Mouse (Mus musculus) retina, adult 2 months (tissue): ENCODE measurements around the gene Lpp.

Experiments used
- DNase-seq: peaks from one replicate; pipeline ENCODE4 v3.0.0-alpha.2; 2012; ENCODE audit warnings: low read depth, low spot score

Lpp gene

DNA sequence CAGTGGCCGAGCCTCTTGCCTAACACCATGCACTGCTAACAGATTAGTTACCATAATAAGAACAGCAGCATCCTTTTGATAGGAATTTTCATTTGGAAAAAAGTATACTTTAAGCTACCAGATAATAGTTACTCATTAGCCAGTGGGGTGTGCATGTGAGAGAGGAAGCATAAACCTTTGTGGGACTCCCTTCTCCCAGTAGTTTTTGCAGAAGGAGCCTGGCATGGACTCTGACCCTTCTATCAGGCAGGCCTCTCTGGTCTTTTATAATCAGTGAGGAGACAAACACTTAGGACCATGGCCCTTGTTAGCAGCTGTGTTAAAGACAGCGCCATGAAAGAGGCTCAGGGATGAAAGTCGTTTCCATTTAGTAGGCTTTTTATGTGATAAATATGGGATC lies 76.0 kb downstream of the Lpp start:
- DNase-seq = no peak

DNA sequence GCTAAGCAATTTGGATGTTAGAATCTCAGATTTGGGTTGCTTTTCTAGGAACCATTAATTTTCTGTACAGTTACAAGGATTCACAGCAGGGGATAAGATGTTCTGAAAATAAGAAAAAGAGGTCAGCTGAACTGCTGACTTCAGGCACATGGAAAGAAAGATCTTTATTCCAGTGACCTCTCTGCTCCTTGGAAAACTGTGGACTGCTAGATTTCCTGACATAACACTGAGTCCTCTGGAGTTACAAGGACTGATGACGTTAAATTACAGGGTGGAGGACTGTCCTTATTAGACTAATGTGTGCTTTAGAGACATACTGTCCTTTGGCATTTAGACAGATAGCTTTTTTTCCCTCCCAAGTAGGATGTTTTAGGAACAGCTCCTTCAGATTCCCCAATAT lies 77.3 kb downstream of the Lpp start:
- DNase-seq = no peak

DNA sequence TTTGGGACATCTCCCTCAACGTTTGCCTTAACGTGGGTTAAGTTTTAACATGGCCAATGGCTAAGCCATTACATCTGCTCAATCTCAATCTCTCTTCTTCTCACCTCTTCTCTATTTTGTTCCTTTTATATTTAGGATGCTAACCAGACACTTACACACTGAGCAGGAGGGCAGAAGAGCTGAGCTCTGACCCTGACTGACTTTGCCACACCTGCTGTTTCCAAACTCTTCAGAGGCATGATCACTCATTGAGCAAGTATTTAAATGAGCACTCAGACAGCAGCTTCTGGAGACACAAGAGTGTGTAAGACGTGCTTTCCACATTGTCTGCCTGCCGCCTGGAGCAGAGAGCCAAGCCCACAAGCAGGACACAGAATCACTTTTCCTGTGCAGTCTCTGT lies 77.7 kb downstream of the Lpp start:
- no peak for DNase-seq

DNA sequence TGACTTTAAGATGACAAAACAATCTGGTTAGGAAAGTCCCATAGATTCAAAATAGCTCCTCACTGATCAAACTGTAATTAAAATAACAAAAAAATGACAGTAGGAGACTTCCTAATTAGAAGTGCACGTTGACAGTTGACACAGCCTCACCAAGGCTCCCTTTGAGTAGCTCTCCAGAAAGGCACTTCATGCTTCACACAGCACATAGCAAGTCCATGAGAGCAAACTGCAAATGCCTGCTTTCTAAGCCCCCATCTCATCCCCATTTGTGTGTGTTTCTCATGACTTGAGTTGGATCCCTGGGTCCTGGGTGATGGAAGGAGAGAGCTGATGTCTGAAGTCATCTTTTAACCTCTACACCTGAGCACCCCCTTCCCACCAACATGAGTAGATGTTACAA lies 78.5 kb downstream of the Lpp start:
- no peak for DNase-seq

DNA sequence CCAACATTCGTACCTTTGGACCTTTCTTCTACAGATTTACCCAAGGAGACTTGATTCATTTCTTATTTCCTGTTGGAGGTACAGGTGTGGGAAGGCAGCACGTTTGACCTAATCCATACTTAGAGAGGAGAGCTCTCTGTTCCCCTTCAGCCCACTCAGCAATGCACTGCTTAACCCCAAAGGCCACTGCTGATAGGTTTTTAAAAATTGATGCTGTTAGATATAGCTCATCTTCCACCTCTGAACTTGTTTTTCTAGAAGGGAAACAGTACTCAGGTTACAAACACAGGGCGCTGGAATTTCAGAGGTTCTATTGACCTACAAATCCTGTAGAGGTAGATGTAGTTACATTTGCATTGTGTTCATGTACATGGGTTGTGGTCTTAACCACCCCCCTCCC lies 80.7 kb downstream of the Lpp start:
- DNase-seq = no peak

DNA sequence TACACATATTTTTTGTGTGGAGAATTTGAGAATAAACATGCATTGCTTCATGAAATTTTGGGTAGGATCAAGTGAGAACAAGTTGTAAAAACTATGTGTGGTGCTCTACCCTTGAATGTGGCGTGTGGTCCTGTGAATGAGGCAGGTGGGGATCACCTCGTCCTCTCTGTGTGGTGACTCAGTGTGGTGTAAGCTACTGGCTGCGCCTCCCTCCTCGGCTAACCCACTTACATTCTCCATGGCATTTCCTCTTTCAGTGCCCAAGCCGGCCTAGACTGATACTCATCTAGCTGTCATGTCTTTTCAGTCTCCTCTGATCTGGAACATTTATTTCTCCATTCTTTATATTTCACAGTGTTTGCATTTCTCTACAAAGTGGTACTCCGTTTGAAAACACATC lies 81.5 kb downstream of the Lpp start:
- no peak for DNase-seq

DNA sequence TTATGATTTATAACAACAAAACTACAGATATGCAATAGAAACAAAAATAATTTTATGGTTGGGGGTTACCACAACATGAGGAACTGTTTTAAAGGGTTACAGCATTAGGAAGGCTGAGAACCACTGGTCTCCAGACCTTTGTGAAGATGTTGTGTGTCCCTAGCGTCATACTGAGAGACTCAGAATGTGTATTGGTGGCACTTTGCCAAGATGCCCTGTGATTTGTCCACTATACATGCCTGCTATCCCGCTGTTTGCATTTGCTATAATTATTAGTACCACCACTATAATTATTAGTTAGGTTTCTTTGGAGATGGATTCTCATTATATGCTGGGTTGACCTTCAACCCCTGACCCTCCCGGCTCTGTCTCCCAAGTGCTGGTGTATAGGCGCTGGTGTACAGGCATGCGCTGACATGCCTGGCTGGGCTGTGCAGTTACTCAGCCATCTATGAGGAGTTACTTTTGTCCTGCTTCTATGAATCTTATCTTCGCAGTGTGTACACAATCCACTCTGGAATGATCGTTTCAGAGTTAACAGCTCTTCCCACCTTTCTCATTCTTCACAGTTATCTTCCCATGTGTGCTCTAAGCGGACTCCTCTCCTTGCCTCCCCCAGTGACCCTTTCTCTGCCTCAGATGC lies 82.1 kb downstream of the Lpp start:
- no peak for DNase-seq

DNA sequence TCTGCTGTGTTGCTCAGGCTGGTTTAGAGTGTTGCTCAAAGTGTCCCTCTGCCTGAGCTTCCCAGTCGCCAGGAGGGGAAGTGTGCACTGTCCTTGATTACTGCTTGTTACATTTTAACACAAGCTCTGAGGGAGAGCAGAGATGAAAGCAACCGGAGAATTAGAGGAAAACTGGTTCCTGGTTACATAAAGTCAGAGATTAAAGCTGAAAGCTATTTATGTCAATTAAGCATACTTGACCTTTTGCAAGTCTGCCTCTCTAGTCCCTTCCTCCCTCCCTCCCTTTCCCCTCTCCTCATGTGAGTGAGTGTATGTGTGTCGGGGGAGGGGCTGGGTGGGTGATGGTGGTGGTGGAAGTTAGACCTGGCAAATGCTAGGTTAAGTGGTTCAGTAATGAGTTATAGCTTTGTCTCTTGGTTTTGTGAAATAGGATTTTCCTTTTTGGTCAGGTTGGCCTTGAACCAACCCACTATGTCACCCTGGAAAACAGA lies 83.6 kb downstream of the Lpp start:
- DNase-seq = no peak

DNA sequence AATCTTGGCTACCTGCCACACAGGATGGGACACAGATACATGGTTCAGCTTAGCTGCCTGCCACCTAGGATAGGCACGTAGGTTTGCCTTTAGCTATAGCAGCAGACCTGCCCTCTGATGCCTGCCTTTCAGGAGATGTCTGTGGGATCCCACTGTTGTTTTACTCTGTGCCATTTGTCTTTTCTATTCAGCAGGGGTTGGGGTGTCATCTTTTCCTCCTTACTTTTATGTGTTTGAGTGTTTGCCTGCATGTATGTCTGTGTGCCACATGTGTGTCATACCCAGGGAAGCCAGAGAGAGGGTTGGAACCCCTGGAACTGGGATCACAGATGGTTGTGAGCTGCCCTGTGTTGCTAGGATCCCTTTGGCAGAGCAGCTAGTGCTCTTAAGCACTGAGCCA lies 84.7 kb downstream of the Lpp start:
- DNase-seq = no peak

DNA sequence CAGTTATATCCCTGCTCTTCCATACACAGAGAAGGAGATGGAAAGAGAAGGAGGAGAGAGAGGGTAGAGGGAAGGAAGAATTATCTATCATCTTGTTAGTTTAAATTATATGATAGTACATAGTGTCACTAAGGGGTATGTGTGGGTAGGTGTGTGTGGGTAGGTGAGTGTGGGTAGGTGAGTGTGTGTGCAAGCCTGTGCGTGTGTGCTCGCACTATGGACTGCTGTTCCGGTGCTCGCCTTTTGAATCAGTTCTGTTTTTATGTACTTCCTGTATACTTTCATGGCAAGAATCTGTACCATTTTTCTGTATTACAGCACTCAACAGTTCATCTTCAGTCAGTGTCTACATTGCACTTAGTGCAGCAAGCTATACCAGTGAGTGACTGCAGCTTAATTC lies 85.5 kb downstream of the Lpp start:
- no peak for DNase-seq

DNA sequence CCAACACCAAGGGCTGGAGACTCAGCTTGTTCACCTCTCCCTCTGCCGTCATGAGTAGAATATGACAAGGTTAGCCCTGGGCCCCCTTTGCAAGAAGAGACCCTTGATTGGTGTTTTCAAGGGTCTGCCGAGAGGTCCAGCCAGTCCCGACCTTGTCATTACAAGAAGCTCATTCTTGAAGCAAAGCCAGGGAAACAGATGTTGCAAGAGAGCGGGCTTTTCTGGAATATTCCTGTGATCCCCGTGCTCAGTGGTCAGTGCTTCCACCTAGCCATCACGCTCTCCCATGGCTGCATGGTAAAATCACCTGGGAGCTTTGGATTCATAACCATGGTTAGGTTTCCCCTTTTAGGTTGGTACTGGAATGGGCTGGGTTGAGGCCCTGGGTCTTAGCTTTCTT lies 89.3 kb downstream of the Lpp start:
- no peak for DNase-seq

DNA sequence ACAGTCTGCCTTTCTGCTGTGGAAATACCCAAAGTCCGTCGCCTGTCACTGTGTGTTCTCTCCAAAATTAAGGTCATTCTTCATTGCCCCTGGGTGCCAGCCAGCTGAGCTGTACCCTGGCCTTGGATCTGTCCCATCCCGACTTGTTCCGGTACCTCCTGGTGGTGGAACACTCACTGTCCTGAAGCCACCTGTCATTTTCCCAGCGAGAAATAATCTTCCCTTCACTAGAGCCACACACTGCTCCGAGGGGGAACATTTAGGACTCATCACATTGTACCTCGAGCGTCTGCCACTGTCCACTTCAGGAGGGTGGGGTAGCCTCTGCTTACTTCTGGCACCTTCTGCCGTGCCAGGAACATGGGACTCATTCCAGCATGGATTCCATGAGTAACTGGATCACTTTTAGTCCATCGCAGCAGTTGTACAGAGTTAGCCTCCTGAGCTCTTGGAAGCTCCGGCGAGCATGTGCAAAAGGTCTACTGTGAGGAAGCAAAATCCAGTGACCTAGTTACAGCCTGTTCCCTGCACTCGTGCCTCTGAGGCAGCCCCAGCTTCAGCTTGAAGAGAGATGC lies 90.3 kb downstream of the Lpp start:
- no peak for DNase-seq

DNA sequence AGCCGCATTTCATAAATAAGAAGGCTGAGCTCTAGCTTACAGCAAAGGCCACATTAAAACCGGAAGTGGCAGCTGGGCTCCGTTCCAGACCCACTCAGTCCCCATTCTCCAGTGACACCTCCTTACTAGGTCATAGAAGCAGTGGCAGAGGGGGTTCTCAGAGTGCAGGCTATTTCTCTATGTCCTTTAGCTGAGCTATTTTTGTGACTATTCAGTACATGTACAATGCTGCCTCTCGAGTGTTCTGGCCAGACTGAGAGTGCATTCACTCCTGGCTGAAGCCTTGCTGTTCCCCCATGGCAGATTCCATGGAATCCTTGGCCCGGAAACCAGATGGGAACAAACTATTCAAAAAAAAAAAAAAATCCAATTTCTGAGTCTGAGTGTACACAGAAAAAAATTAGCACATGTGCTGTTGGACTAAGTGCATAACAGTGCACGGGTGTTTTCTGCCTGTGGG lies 94.5 kb downstream of the Lpp start:
- no peak for DNase-seq

DNA sequence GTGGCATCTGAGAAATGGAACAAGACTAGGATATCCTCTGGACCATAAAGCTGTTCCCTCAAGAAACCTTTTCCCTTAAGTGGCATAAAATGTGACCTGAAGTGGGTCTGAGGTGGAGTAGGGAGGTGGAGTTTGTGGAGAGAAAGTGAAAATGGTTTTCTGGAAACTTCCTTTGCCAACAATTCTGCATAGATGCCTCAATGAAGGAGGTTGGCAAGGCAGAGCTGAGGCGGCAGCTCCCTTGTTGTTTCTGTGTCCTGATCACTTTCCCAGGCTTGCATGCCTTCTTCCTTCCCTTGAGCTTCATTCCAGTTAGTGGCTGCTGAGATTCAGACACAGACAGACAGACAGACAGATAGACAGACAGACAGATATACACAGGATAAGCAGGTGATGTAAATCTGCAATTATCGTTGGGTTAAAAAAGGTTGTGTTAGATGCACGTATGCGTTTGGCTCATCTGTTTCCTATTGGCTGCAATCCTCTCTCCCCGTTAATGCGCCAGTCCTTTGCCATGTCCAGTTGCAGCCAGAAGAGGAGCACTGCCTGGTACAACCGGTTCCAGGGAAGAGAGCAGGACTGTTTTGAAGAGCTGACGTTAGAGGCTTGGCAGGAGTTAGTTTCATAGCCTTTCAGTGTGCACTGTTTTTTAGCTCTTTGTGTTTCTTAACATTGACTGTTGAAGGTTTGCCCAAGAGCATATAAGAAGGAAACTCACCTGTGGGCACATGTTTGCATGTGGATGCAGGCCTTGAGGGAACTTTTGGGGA lies 96.4 kb downstream of the Lpp start:
- no peak for DNase-seq

DNA sequence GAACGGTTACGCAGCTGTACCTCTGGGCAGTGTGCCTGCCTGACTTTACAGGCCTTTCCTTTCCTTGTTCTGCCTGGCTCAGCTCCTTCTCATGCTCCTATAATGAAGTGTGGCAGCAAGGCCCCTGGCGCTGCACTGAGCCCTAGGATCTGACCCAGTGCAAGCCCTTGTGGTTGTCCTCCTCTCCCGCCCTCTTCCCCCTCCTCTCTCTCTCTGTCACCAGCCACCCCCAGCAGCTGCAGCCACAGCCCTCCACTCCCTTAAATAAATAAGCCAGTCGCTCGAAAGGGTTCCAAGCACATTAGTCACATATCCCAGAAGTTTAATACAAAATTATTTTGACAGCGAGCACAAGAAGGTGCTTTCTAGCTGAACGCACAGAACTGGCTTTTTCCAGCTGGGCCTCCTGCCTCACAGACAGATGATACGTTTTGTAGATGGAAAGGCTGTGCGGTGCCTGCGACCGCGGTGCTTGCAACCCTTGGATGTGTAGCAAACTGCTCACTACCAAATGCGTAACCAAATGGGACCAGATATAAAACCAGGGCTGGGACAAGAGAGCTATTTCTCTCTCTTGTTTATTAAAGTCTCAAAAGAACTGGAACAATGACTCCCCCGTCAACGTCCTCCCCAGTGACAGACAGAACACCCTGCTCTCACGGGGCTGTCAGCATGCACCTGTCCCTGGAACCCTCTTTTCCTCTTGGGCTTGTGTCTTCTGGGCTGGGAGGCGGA lies 97.6 kb downstream of the Lpp start:
- DNase-seq = no peak

DNA sequence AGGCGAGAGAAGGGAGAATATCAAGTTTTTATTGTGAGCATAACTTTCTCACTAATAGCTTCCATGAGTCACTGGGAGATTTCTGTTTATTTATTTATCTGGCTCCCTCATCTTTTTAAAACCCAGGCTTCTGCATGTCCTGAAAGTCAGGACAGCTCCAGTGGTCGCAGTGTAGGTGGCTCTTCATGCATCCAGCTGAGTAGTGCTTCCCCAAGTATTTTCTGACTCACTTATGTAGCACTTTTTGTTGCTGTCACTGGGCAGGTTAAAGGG lies 98.1 kb downstream of the Lpp start:
- DNase-seq = no peak

DNA sequence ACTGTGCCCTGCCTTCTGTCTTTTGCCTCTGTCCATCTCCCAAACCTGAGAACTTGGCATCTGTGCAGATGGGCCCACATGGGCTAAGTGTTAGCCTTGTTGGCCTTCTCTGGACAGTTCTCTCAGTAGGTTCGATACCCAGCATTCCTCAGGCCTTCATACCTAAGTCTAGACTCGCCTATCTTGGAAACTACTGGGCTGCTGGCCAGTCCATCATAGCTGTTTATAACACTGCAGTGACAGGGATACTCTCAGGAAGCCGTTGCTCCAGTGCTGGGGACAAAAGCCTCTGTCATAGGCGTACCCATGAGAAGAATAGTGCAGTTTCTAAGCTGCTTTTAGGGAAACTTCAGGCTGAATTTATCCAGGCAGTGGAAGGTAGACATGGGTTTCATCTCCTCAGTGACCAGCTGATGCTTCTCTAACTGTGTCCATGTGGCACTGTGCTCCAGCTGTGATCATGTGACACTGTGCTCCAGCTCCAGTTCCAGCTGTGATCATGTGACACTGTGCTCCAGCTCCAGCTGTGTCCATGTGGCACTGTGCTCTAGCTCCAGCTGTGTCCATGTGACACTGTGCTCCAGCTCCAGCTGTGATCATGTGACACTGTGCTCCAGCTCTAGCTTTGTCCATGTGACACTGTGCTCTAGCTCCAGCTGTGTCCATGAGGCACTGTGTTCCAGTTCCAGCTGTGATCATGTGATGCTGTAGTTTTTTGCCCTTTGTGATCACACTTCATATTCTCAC lies 99.1 kb downstream of the Lpp start:
- no peak for DNase-seq

DNA sequence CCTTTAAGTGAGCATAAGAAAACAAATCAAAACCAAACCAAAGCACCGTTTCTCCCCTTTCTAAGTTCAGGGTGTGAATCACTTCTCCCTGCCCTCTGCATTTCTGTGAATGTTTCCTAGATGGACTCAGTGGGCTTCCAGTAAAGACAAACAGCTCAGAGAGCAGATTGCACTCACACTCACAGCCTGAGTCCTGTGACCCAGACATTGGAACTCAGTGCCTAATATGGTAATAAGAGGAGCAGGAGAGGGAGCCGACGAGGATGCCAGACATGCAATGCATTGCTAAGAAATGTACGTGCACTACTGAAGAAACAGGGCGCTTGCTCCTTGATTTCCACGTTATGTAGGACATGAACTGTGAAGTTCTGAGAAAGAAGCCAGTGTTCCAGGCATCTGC lies 101.2 kb downstream of the Lpp start:
- DNase-seq = no peak

DNA sequence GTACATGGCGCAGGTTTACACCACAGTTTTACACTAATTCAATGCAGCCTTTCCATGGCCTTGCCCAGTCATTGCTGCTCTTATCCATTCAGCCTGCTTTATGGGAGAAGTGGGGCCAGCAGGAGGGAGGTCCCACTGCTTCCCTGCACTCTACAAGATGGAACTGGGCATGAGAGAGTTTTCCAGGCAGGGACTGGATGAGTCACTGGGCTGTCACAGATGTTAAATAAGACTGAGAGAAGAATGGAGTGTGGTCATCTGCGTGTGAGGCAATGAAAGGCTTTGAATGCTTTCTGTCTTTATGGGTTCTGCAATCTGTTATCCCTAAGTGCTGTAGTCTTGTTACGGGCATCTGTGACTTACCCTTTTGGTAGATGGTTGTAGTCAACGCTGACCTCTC lies 102.2 kb downstream of the Lpp start:
- no peak for DNase-seq

DNA sequence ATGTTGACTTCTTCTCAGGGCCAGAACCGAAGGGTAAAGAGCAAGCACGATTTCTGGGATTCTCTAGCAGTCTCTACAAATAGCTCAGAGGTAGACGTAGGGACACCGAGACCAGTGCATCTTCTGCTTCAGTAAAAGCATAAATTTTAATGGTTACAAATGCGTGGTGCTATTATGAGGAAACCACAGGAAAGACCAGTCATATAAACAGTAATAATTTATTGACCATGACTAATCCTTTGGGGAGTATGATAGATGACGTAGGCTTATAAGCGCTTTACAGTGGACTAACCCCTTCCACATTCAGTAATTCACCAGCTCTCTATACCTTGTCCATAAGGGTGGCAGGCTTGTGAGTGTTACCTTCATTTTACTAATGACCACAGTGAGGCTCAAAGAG lies 103.3 kb downstream of the Lpp start:
- no peak for DNase-seq

DNA sequence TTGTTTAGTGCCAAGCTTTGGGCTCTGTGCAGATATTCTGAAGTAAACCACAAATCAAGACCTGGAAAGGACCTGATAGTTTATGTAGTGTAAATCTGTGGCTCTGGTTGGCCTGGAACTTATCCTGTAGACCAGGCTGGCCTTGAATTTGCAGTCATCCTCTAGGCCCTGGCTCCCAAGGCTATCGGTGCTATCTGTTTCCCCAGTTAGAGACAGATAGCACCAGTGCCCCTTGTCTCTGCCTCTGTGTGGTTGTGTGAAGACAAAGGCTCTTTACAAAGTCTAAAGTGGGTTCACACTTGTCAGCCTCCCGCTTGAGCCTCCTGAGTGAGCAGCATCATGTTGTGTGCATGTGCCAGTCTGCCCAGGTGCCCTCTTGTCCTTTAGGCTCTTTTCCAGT lies 104.1 kb downstream of the Lpp start:
- no peak for DNase-seq

DNA sequence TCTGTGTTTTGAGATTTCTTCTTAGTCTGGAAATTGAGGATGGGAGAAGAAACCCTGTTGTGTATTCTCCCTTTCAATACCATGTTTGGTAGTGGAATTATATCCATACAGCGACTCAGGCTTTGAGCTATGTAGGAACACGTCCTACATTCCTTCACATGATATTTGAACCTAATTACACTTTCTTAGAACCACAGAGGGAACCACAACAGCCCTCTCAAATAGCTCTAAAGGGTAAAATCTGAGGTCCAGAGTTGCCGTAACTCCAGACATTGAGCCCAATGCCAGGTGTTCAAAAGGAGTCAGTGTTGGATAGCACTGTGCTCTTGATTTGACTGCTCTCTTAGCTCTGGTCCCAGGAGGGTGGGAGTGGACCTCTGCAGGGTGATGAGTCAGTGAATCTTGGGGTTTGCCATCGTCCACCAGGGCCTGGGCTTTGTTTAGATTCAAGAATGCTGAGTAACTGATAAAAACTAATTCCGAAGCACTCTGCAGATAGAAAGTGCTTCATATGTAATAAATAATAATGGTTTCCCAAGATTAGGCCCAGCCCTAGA lies 104.9 kb downstream of the Lpp start:
- DNase-seq = no peak
